Mouse (Mus musculus) hematopoietic stem cell, adult 5-6 weeks (primary cell): ENCODE data around the gene Clip3. TPM values are rescaled to one million over a fixed set of nuclear protein-coding genes. Genes with fewer than 3 reads are reported as not detected.
A peak's percentile ranks its signal among the peaks of the same experiment; 100 is the strongest.

Experiments
- ATAC-seq, 2 experiments: fragments of 125-278 bp in 1 of 2; replicated peaks in 1 of 2; 2 replicates each; pipeline ENCODE4 v1.8.0; 2016 to 2017; ENCODE audit warnings: inconsistent platforms in 2 of 2, mild to moderate bottlenecking in 2 of 2, moderate number of reproducible peaks in 2 of 2, low read depth in 1 of 2, moderate TSS enrichment in 1 of 2; ENCODE audit not compliant: low FRiP score in 2 of 2, poor library complexity in 2 of 2, severe bottlenecking in 2 of 2, insufficient read depth in 1 of 2, low TSS enrichment in 1 of 2
- total RNA-seq: library from RNA; stranded (forward); fragments of 172-1452, 232-1000 nt; gene quantifications from 2 replicates; pipeline ENCODE4 v1.2.3, GENCODE M21; 2017

Clip3 gene
- total RNA-seq, 1 experiment from 2014 or later, result not detected

GRCm38 (mm10) chr7:30346635-30347379 lies 55.3 kb downstream of the Clip3 start:
- peak; percentile 43 to 63; a peak in 1 of 4 replicates for ATAC-seq

- ATAC-seq, result peak; percentile 60 to 72
Measured at GRCm38 (mm10) chr7:30347828-30348227, 56.3 kb downstream of the Clip3 start.

- peak; percentile 56 to 63 for ATAC-seq
Measured at GRCm38 (mm10) chr7:30353279-30353822, 61.8 kb downstream of the Clip3 start.

- no peak for ATAC-seq
Measured at GRCm38 (mm10) chr7:30354059-30354458, 62.5 kb downstream of the Clip3 start.

Other genes with a start within 250 kb of the Clip3 start
- 3.5 and 4.3 TPM in 2 replicates for gene Zfp14, start 240.3 kb upstream of the Clip3 start, total RNA-seq
- gene Zfp82, start 218.8 kb upstream of the Clip3 start, total RNA-seq, result 4.4 and 6.6 TPM in 2 replicates
- gene Gm26920, start 201.3 kb upstream of the Clip3 start, total RNA-seq, result not detected in 2 replicates
- 7.3 and 8.1 TPM in 2 replicates for gene Zfp566, start 201.2 kb upstream of the Clip3 start, total RNA-seq
- gene Zfp260, start 197.0 kb upstream of the Clip3 start, total RNA-seq, result 55.7 and 56.5 TPM in 2 replicates
- 7.9 and 8.3 TPM in 2 replicates for gene Zfp382, start 169.8 kb upstream of the Clip3 start, total RNA-seq
- 117 and 134 TPM in 2 replicates for gene Zfp146, start 122.0 kb upstream of the Clip3 start, total RNA-seq
- not detected in 2 replicates for gene Cox7a1, start 107.6 kb upstream of the Clip3 start, total RNA-seq
- gene Capns1, start 92.9 kb upstream of the Clip3 start, total RNA-seq, result 215 and 230 TPM in 2 replicates
- gene Polr2i, start 59.8 kb upstream of the Clip3 start, total RNA-seq, result 41.9 and 45.3 TPM in 2 replicates
- gene Tbcb, start 59.5 kb upstream of the Clip3 start, total RNA-seq, result 24.8 and 35.0 TPM in 2 replicates
- gene Ovol3, start 56.0 kb upstream of the Clip3 start, total RNA-seq, result not detected in 2 replicates
- 1.1 TPM in 1 of 2 replicates, not detected in the other for gene Thap8, start 11.6 kb upstream of the Clip3 start, total RNA-seq
- 6.3 and 11.0 TPM in 2 replicates for gene Wdr62, start 11.3 kb upstream of the Clip3 start, total RNA-seq
- 30.5 and 41.4 TPM in 2 replicates for gene Alkbh6, start 17.0 kb downstream of the Clip3 start, total RNA-seq
- 2.2 and 2.8 TPM in 2 replicates for gene Syne4, start 23.1 kb downstream of the Clip3 start, total RNA-seq
- gene E130208F15Rik, start 30.0 kb downstream of the Clip3 start, total RNA-seq, result 0.44 and 3.9 TPM in 2 replicates
- 8.3 and 11.9 TPM in 2 replicates for gene Sdhaf1, start 32.2 kb downstream of the Clip3 start, total RNA-seq
- gene Lrfn3, start 71.0 kb downstream of the Clip3 start, total RNA-seq, result not detected in 2 replicates
- 50.4 and 134 TPM in 2 replicates for gene Tyrobp, start 122.0 kb downstream of the Clip3 start, total RNA-seq
- 11.6 and 14.3 TPM in 2 replicates for gene Hcst, start 128.1 kb downstream of the Clip3 start, total RNA-seq
- gene Nfkbid, start 130.0 kb downstream of the Clip3 start, total RNA-seq, result 40.3 and 45.4 TPM in 2 replicates
- gene Aplp1, start 153.8 kb downstream of the Clip3 start, total RNA-seq, result not detected in 2 replicates
- gene Kirrel2, start 166.0 kb downstream of the Clip3 start, total RNA-seq, result not detected in 2 replicates
- 0.55 and 1.4 TPM in 2 replicates for gene Nphs1, start 166.6 kb downstream of the Clip3 start, total RNA-seq
- gene Prodh2, start 201.9 kb downstream of the Clip3 start, total RNA-seq, result not detected in 2 replicates
- gene Arhgap33, start 243.3 kb downstream of the Clip3 start, total RNA-seq, result 10.3 and 15.1 TPM in 2 replicates